Mouse (Mus musculus): Measurements from ENCODE around the gene Pcsk4. TPM values are rescaled to one million over a fixed set of nuclear protein-coding genes. Genes with fewer than 3 reads are reported as not detected.

Gene Pcsk4
- total and polyA plus RNA-seq, 2 experiments from 2014 or later = 7.5 to 14.6 TPM

DNA sequence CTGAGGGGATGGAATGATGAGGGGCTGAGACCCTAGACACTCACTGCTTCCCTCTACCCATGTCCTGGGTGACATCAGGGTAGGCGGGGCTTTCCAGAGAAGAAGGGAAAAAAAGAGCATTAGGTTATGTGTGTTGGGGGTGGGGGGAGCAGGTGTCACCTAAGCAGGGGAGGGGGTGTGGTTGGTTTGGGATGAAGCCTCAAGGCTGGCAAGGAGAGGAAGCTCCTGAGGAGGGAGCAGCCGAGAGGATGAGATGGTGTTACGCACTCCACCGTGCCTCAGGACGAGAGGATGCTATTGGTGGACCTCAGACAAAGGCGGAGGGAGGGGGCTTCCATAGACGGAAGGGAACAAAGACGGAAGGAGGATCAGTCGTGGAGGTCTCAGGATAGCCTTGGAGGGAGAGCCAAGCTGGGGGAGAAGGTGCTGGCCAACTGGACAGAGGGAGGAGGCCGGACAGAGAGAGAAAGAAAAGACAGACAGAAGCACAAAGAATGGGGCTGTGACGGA is 28.6 kb downstream of the Pcsk4 start:
- peak; percentile 94 for DNase-seq (ENCODE audit: low spot score)
- Histone ChIP-seq H3K4me3 (ENCODE audit: low read depth, low read length) (peak overlapping the region; percentile 58), H3K36me3 (ENCODE audit: insufficient read depth, low read length) (peaks cover 21% of the 10 kb centered on the region), H3K27me3 (ENCODE audit: insufficient read depth, low read length) (no peaks in the 10 kb centered on the region), H3K9ac (replicated peaks; ENCODE audit: low read length, poor library complexity, severe bottlenecking) (peak overlapping the region; percentile 91), H3K9me3 (ENCODE audit: low read length) (no peaks in the 10 kb centered on the region), H3K4me2 (ENCODE audit: low read depth, low read length, poor library complexity, severe bottlenecking) (peak overlapping the region; percentile 91), H3K4me1 (ENCODE audit: insufficient read depth, low read length) (peaks cover 40% of the 10 kb centered on the region), H3K27ac (ENCODE audit: low read depth, low read length) (peak overlapping the region; percentile 100)
- 4% methylated on average over 11 of the region's 11 CpGs for WGBS
- TF ChIP-seq CTCF (IDR thresholded peaks at IDR 0.05) = peak; percentile 42
- peak; percentile 77 for ATAC-seq (ENCODE audit: low FRiP score)

GRCm38 (mm10) chr10:80299824-80300223 is 29.5 kb downstream of the Pcsk4 start:
- no peak for ATAC-seq (ENCODE audit: low FRiP score)
- H3K27me3 ChIP-seq (ENCODE audit: insufficient read depth, low read length) = no peaks in the 10 kb centered on the region
- TF ChIP-seq CTCF (IDR thresholded peaks at IDR 0.05) = no peak
- peak overlapping the region; percentile 91 for H3K4me2 ChIP-seq (ENCODE audit: low read depth, low read length, poor library complexity, severe bottlenecking)
- DNase-seq (ENCODE audit: low spot score) = peak; percentile 34
- peak overlapping the region; percentile 58 for H3K4me3 ChIP-seq (ENCODE audit: low read depth, low read length)
- 29% methylated on average over 10 of the region's 10 CpGs for WGBS
- H3K9me3 ChIP-seq (ENCODE audit: low read length) = no peaks in the 10 kb centered on the region
- peaks cover 40% of the 10 kb centered on the region for H3K4me1 ChIP-seq (ENCODE audit: insufficient read depth, low read length)
- H3K9ac ChIP-seq (replicated peaks; ENCODE audit: low read length, poor library complexity, severe bottlenecking) = peak overlapping the region; percentile 91
- H3K36me3 ChIP-seq (ENCODE audit: insufficient read depth, low read length) = peaks cover 13% of the 10 kb centered on the region
- H3K27ac ChIP-seq (ENCODE audit: low read depth, low read length) = peak overlapping the region; percentile 100

- peak overlapping the region; percentile 100 for H3K27ac ChIP-seq (ENCODE audit: low read depth, low read length)
- H3K9ac ChIP-seq (replicated peaks; ENCODE audit: low read length, poor library complexity, severe bottlenecking) = peak overlapping the region; percentile 91
- peak; percentile 67 for DNase-seq (ENCODE audit: low spot score)
- TF ChIP-seq CTCF (IDR thresholded peaks at IDR 0.05) = no peak
- no peaks in the 10 kb centered on the region for H3K27me3 ChIP-seq (ENCODE audit: insufficient read depth, low read length)
- peaks cover 40% of the 10 kb centered on the region for H3K4me1 ChIP-seq (ENCODE audit: insufficient read depth, low read length)
- WGBS = 5% methylated on average over 15 of the region's 15 CpGs
- H3K4me2 ChIP-seq (ENCODE audit: low read depth, low read length, poor library complexity, severe bottlenecking) = peak overlapping the region; percentile 91
- H3K36me3 ChIP-seq (ENCODE audit: insufficient read depth, low read length) = peaks cover 13% of the 10 kb centered on the region
- peak overlapping the region; percentile 58 for H3K4me3 ChIP-seq (ENCODE audit: low read depth, low read length)
- H3K9me3 ChIP-seq (ENCODE audit: low read length) = no peaks in the 10 kb centered on the region
- ATAC-seq (ENCODE audit: low FRiP score) = peak; percentile 2; the same call in 1 of the 2 replicates
Observed at GRCm38 (mm10) chr10:80299301-80299700, 30.0 kb downstream of the Pcsk4 start.

- peak overlapping the region; percentile 91 for H3K9ac ChIP-seq (replicated peaks; ENCODE audit: low read length, poor library complexity, severe bottlenecking)
- H3K9me3 ChIP-seq (ENCODE audit: low read length) = no peaks in the 10 kb centered on the region
- H3K27me3 ChIP-seq (ENCODE audit: insufficient read depth, low read length) = no peaks in the 10 kb centered on the region
- ATAC-seq (ENCODE audit: low FRiP score) = peak; percentile 82
- H3K4me3 ChIP-seq (ENCODE audit: low read depth, low read length) = peak overlapping the region; percentile 58
- peak overlapping the region; percentile 100 for H3K27ac ChIP-seq (ENCODE audit: low read depth, low read length)
- peak; percentile 96 for DNase-seq (ENCODE audit: low spot score)
- peak; percentile 69 for TF ChIP-seq CTCF (IDR thresholded peaks at IDR 0.05)
- H3K36me3 ChIP-seq (ENCODE audit: insufficient read depth, low read length) = peaks cover 16% of the 10 kb centered on the region
- peaks cover 40% of the 10 kb centered on the region for H3K4me1 ChIP-seq (ENCODE audit: insufficient read depth, low read length)
- peak overlapping the region; percentile 91 for H3K4me2 ChIP-seq (ENCODE audit: low read depth, low read length, poor library complexity, severe bottlenecking)
- 2% methylated on average over 26 of the region's 26 CpGs for WGBS
Observed at GRCm38 (mm10) chr10:80298571-80299281, 30.6 kb downstream of the Pcsk4 start.

DNA sequence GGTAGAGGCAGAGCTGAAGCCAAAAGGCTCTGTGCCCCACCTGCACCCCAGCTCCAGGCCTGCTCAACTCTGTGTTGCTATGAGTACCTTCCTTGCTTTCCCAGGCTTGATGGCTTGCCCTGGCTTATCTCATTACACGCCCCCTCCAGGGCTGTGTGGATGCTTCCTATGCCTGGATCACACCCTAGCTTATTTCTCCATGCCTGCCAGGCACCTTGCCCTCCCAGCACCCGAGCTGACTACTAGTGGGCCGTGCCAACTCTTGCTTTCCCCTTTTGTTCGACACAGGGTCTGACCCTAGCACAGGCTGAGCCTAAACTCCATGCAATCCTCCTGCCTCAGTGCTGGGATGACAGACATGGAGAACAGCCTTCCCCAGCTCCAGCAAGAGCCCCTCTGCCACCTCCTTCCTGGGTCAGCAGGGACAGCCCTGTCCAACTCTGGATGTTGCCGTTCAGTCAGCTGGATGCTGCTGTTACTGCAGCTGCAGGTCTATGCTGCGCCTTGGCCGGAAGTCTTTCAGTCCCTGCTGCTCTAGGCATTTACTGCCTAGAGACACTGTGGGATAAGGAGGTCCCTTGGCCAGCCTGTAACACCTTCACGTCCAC is 31.7 kb downstream of the Pcsk4 start:
- peaks cover 36% of the 10 kb centered on the region for H3K4me1 ChIP-seq (ENCODE audit: insufficient read depth, low read length)
- peak overlapping the region; percentile 78 for H3K9ac ChIP-seq (replicated peaks; ENCODE audit: low read length, poor library complexity, severe bottlenecking)
- ATAC-seq (ENCODE audit: low FRiP score) (no peak), DNase-seq (ENCODE audit: low spot score) (no peak)
- WGBS = 58% methylated on average over 8 of the region's 8 CpGs
- no peaks in the 10 kb centered on the region for H3K9me3 ChIP-seq (ENCODE audit: low read length)
- 0 out of 2 replicates have a peak, but pooled peaks have one; percentile 1 for TF ChIP-seq CTCF (IDR thresholded peaks at IDR 0.05)
- H3K4me2 ChIP-seq (ENCODE audit: low read depth, low read length, poor library complexity, severe bottlenecking) = peak overlapping the region; percentile 91
- peaks cover 16% of the 10 kb centered on the region for H3K36me3 ChIP-seq (ENCODE audit: insufficient read depth, low read length)
- H3K27me3 ChIP-seq (ENCODE audit: insufficient read depth, low read length) = no peaks in the 10 kb centered on the region
- H3K4me3 ChIP-seq (ENCODE audit: low read depth, low read length) = no peak overlapping the region
- H3K27ac ChIP-seq (ENCODE audit: low read depth, low read length) = peak overlapping the region; percentile 100

DNA sequence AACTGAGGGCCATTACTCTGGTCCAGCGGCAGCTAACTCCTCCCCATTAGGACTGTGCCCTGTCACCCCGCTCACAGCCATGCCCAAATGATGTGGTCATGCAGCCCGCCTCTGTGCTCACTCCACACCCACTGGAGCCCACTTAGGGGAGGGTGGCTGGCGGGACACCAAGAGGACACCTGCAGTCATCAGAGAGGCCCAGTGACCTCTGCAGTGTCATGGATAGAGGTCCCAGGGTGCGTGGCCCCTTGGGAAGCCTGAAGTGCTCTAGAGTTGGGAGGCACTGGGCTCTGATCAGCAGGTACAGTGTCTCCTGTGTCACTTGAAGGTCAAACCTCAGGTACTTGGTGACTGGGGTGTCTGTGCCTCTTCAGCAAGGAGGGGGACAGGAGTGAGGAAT is 32.5 kb downstream of the Pcsk4 start:
- Histone ChIP-seq H3K4me3 (ENCODE audit: low read depth, low read length) (peak overlapping the region; percentile 50), H3K9me3 (ENCODE audit: low read length) (no peaks in the 10 kb centered on the region), H3K27me3 (ENCODE audit: insufficient read depth, low read length) (no peaks in the 10 kb centered on the region), H3K9ac (replicated peaks; ENCODE audit: low read length, poor library complexity, severe bottlenecking) (peak overlapping the region; percentile 78), H3K27ac (ENCODE audit: low read depth, low read length) (peak overlapping the region; percentile 100), H3K4me1 (ENCODE audit: insufficient read depth, low read length) (peaks cover 28% of the 10 kb centered on the region), H3K4me2 (ENCODE audit: low read depth, low read length, poor library complexity, severe bottlenecking) (peak overlapping the region; percentile 91), H3K36me3 (ENCODE audit: insufficient read depth, low read length) (peaks cover 10% of the 10 kb centered on the region)
- no peak for TF ChIP-seq CTCF (IDR thresholded peaks at IDR 0.05)
- ATAC-seq (ENCODE audit: low FRiP score) (no peak), DNase-seq (ENCODE audit: low spot score) (no peak)
- WGBS = 83% methylated on average over 5 of the region's 5 CpGs

All from midbrain, postnatal 0 days (tissue).